Mouse (Mus musculus): ENCODE results near the gene Fancd2os.

The Fancd2os gene

GRCm38 (mm10) chr6:113600543-113601139 lies at the start of gene Fancd2os:
Fancd2os (minus strand) TSS chr6:113600715.
- no peak for DNase-seq (ENCODE audit: low read depth in 1 of 2, low spot score in 2 of 2)

GRCm38 (mm10) chr6:113650197-113650640 lies 49.7 kb upstream of the Fancd2os start:
- DNase-seq (ENCODE audit: low read depth in 1 of 2, low spot score in 2 of 2), result no peak

- DNase-seq (ENCODE audit: low read depth in 1 of 2, low spot score in 2 of 2), result no peak
These were observed 49.1 kb upstream of the Fancd2os start for GRCm38 (mm10) chr6:113649346-113650196.

- peak in 1 of 2 experiments; percentile 59 for DNase-seq (ENCODE audit: low read depth in 1 of 2, low spot score in 2 of 2)
These were observed 44.3 kb upstream of the Fancd2os start for GRCm38 (mm10) chr6:113644808-113645207.

GRCm38 (mm10) chr6:113643967-113644366 lies 43.5 kb upstream of the Fancd2os start:
- no peak for DNase-seq (ENCODE audit: low read depth in 1 of 2, low spot score in 2 of 2)

GRCm38 (mm10) chr6:113643021-113643420 lies 42.5 kb upstream of the Fancd2os start:
- DNase-seq (ENCODE audit: low read depth in 1 of 2, low spot score in 2 of 2), result no peak

- no peak for DNase-seq (ENCODE audit: low read depth in 1 of 2, low spot score in 2 of 2)
These were observed 42.1 kb upstream of the Fancd2os start for GRCm38 (mm10) chr6:113642605-113643004.

GRCm38 (mm10) chr6:113639201-113639600 lies 38.7 kb upstream of the Fancd2os start:
- DNase-seq (ENCODE audit: low read depth in 1 of 2, low spot score in 2 of 2), result no peak

- peak; percentile 91 to 95 for DNase-seq (ENCODE audit: low read depth in 1 of 2, low spot score in 2 of 2)
These were observed 38.0 kb upstream of the Fancd2os start, which contains the start of gene Irak2 for GRCm38 (mm10) chr6:113638302-113639040. Irak2 (plus strand) TSS chr6:113638467.

- no peak for DNase-seq (ENCODE audit: low read depth in 1 of 2, low spot score in 2 of 2)
These were observed 32.3 kb upstream of the Fancd2os start for GRCm38 (mm10) chr6:113632863-113633262.

GRCm38 (mm10) chr6:113630322-113630721 lies 29.8 kb upstream of the Fancd2os start:
- peak in 1 of 2 experiments; percentile 40 for DNase-seq (ENCODE audit: low read depth in 1 of 2, low spot score in 2 of 2)

GRCm38 (mm10) chr6:113624989-113625770 lies 24.7 kb upstream of the Fancd2os start:
- DNase-seq (ENCODE audit: low read depth in 1 of 2, low spot score in 2 of 2), result no peak

- peak in 1 of 2 experiments; percentile 69 for DNase-seq (ENCODE audit: low read depth in 1 of 2, low spot score in 2 of 2)
These were observed 23.6 kb upstream of the Fancd2os start, which contains the start of gene Vhl for GRCm38 (mm10) chr6:113623941-113624751. Vhl (plus strand) TSS chr6:113623959.

- DNase-seq (ENCODE audit: low read depth in 1 of 2, low spot score in 2 of 2), result no peak
These were observed 22.9 kb upstream of the Fancd2os start for GRCm38 (mm10) chr6:113623386-113623785.

- DNase-seq (ENCODE audit: low read depth in 1 of 2, low spot score in 2 of 2), result no peak
These were observed 15.0 kb upstream of the Fancd2os start for GRCm38 (mm10) chr6:113615489-113615888.

- no peak for DNase-seq (ENCODE audit: low read depth in 1 of 2, low spot score in 2 of 2)
These were observed 14.5 kb upstream of the Fancd2os start for GRCm38 (mm10) chr6:113614997-113615396.

GRCm38 (mm10) chr6:113614152-113614551 lies 13.6 kb upstream of the Fancd2os start:
- DNase-seq (ENCODE audit: low read depth in 1 of 2, low spot score in 2 of 2), result no peak

- no peak for DNase-seq (ENCODE audit: low read depth in 1 of 2, low spot score in 2 of 2)
These were observed 11.9 kb upstream of the Fancd2os start for GRCm38 (mm10) chr6:113612258-113612969.

- DNase-seq (ENCODE audit: low read depth in 1 of 2, low spot score in 2 of 2), result no peak
These were observed 8.8 kb upstream of the Fancd2os start for GRCm38 (mm10) chr6:113609293-113609692.
